Mouse (Mus musculus): ENCODE data around the gene Cxadr. TPM values are rescaled to one million over a fixed set of nuclear protein-coding genes. Genes with fewer than 3 reads are reported as not detected.
"Not testable (repeated sequence)": the region's sequence is repeated elsewhere in the genome, so short reads cannot be mapped to it uniquely, and the experiment has no call there.

The Cxadr gene
- polyA plus RNA-seq, 1 experiment from 2014 or later, result 37.2 TPM

GRCm38 (mm10) chr16:78346662-78347327, 45.5 kb downstream of the Cxadr start:
- Histone ChIP-seq H3K27me3 (ENCODE audit: insufficient read depth, low read length) (no peaks in the 10 kb centered on the region), H3K36me3 (ENCODE audit: insufficient read depth, low read length) (peaks cover 16% of the 10 kb centered on the region), H3K9me3 (ENCODE audit: low read length) (no peaks in the 10 kb centered on the region), H3K4me3 (ENCODE audit: low read length) (no peak overlapping the region), H3K9ac (replicated peaks; ENCODE audit: low read length) (no peak overlapping the region), H3K4me2 (replicated peaks; ENCODE audit: low read depth, low read length) (no peak overlapping the region), H3K27ac (ENCODE audit: low read length) (no peak overlapping the region), H3K4me1 (ENCODE audit: insufficient read depth, low read length) (0 out of 2 replicates have a peak, but pooled peaks cover 2% of the 10 kb centered on the region)
- 62% methylated on average over 2 of the region's 2 CpGs for WGBS
- ATAC-seq (ENCODE audit: low FRiP score, low TSS enrichment), result 0 out of 2 replicates have a peak, but pooled peaks have one; percentile 57

GRCm38 (mm10) chr16:78347328-78347926, 46.1 kb downstream of the Cxadr start:
- H3K36me3 ChIP-seq (ENCODE audit: insufficient read depth, low read length), result peaks cover 16% of the 10 kb centered on the region
- H3K9ac ChIP-seq (replicated peaks; ENCODE audit: low read length), result no peak overlapping the region
- no peak overlapping the region for H3K4me2 ChIP-seq (replicated peaks; ENCODE audit: low read depth, low read length)
- 0 out of 2 replicates have a peak, but pooled peaks cover 2% of the 10 kb centered on the region for H3K4me1 ChIP-seq (ENCODE audit: insufficient read depth, low read length)
- no peak overlapping the region for H3K27ac ChIP-seq (ENCODE audit: low read length)
- H3K4me3 ChIP-seq (ENCODE audit: low read length), result no peak overlapping the region
- WGBS, result 77% methylated on average over 13 of the region's 13 CpGs
- no peaks in the 10 kb centered on the region for H3K27me3 ChIP-seq (ENCODE audit: insufficient read depth, low read length)
- ATAC-seq (ENCODE audit: low FRiP score, low TSS enrichment), result peak; percentile 59; the same call in 1 of the 2 replicates
- no peaks in the 10 kb centered on the region for H3K9me3 ChIP-seq (ENCODE audit: low read length)

- no peak overlapping the region for H3K4me2 ChIP-seq (replicated peaks; ENCODE audit: low read depth, low read length)
Observed at GRCm38 (mm10) chr16:78357757-78358156, 56.5 kb downstream of the Cxadr start.

GRCm38 (mm10) chr16:78361466-78361865, 60.2 kb downstream of the Cxadr start:
- Histone ChIP-seq H3K4me3 (ENCODE audit: low read length) (no peak overlapping the region), H3K4me2 (replicated peaks; ENCODE audit: low read depth, low read length) (no peak overlapping the region), H3K4me1 (ENCODE audit: insufficient read depth, low read length) (no peaks in the 10 kb centered on the region), H3K9me3 (ENCODE audit: low read length) (no peaks in the 10 kb centered on the region), H3K36me3 (ENCODE audit: insufficient read depth, low read length) (peaks cover 42% of the 10 kb centered on the region), H3K27me3 (ENCODE audit: insufficient read depth, low read length) (no peaks in the 10 kb centered on the region), H3K27ac (ENCODE audit: low read length) (no peak overlapping the region), H3K9ac (replicated peaks; ENCODE audit: low read length) (no peak overlapping the region)
- no peak for ATAC-seq (ENCODE audit: low FRiP score, low TSS enrichment)
- WGBS, result 63% methylated on average over 4 of the region's 4 CpGs

More at GRCm38 (mm10) chr16:78357757-78358156, 56.5 kb downstream of the Cxadr start:
- H3K4me3 ChIP-seq (ENCODE audit: low read length), result no peak overlapping the region
- no peak overlapping the region for H3K9ac ChIP-seq (replicated peaks; ENCODE audit: low read length)
- H3K36me3 ChIP-seq (ENCODE audit: insufficient read depth, low read length), result peaks cover 26% of the 10 kb centered on the region
- ATAC-seq (ENCODE audit: low FRiP score, low TSS enrichment), result no peak
- H3K27me3 ChIP-seq (ENCODE audit: insufficient read depth, low read length), result no peaks in the 10 kb centered on the region
- H3K27ac ChIP-seq (ENCODE audit: low read length), result no peak overlapping the region
- WGBS, result 92% methylated on average over 3 of the region's 3 CpGs
- H3K4me1 ChIP-seq (ENCODE audit: insufficient read depth, low read length), result no peaks in the 10 kb centered on the region
- H3K9me3 ChIP-seq (ENCODE audit: low read length), result no peaks in the 10 kb centered on the region

- not testable (repeated sequence) for H3K9ac ChIP-seq (replicated peaks; ENCODE audit: low read length); H3K4me1 ChIP-seq (ENCODE audit: insufficient read depth, low read length); ATAC-seq (ENCODE audit: low FRiP score, low TSS enrichment); H3K4me3 ChIP-seq (ENCODE audit: low read length); H3K27ac ChIP-seq (ENCODE audit: low read length); H3K27me3 ChIP-seq (ENCODE audit: insufficient read depth, low read length); H3K9me3 ChIP-seq (ENCODE audit: low read length); H3K4me2 ChIP-seq (replicated peaks; ENCODE audit: low read depth, low read length)
- 96% methylated on average over 6 of the region's 9 CpGs for WGBS
- H3K36me3 ChIP-seq (ENCODE audit: insufficient read depth, low read length), result peaks cover 47% of the 10 kb centered on the region
Observed at GRCm38 (mm10) chr16:78364554-78364953, 63.3 kb downstream of the Cxadr start.

GRCm38 (mm10) chr16:78371491-78372046, 70.3 kb downstream of the Cxadr start:
- Histone ChIP-seq H3K9ac (replicated peaks; ENCODE audit: low read length) (no peak overlapping the region), H3K9me3 (ENCODE audit: low read length) (no peaks in the 10 kb centered on the region), H3K36me3 (ENCODE audit: insufficient read depth, low read length) (peaks cover 29% of the 10 kb centered on the region), H3K27me3 (ENCODE audit: insufficient read depth, low read length) (no peaks in the 10 kb centered on the region), H3K4me3 (ENCODE audit: low read length) (no peak overlapping the region), H3K27ac (ENCODE audit: low read length) (no peak overlapping the region), H3K4me1 (ENCODE audit: insufficient read depth, low read length) (peaks cover 11% of the 10 kb centered on the region), H3K4me2 (replicated peaks; ENCODE audit: low read depth, low read length) (no peak overlapping the region)
- ATAC-seq (ENCODE audit: low FRiP score, low TSS enrichment), result no peak
- WGBS, result 69% methylated on average over 7 of the region's 7 CpGs

- peaks cover 21% of the 10 kb centered on the region for H3K36me3 ChIP-seq (ENCODE audit: insufficient read depth, low read length)
- WGBS, result 85% methylated on average over 5 of the region's 5 CpGs
- H3K9me3 ChIP-seq (ENCODE audit: low read length), result no peaks in the 10 kb centered on the region
- H3K4me1 ChIP-seq (ENCODE audit: insufficient read depth, low read length), result peaks cover 16% of the 10 kb centered on the region
- no peak overlapping the region for H3K9ac ChIP-seq (replicated peaks; ENCODE audit: low read length)
- no peak overlapping the region for H3K27ac ChIP-seq (ENCODE audit: low read length)
- ATAC-seq (ENCODE audit: low FRiP score, low TSS enrichment), result no peak
- H3K27me3 ChIP-seq (ENCODE audit: insufficient read depth, low read length), result no peaks in the 10 kb centered on the region
- no peak overlapping the region for H3K4me3 ChIP-seq (ENCODE audit: low read length)
- H3K4me2 ChIP-seq (replicated peaks; ENCODE audit: low read depth, low read length), result no peak overlapping the region
Observed at GRCm38 (mm10) chr16:78372786-78373185, 71.5 kb downstream of the Cxadr start.

GRCm38 (mm10) chr16:78373743-78374142, 72.5 kb downstream of the Cxadr start:
- H3K27me3 ChIP-seq (ENCODE audit: insufficient read depth, low read length), result no peaks in the 10 kb centered on the region
- H3K9ac ChIP-seq (replicated peaks; ENCODE audit: low read length), result no peak overlapping the region
- no peaks in the 10 kb centered on the region for H3K9me3 ChIP-seq (ENCODE audit: low read length)
- H3K4me3 ChIP-seq (ENCODE audit: low read length), result no peak overlapping the region
- no peak overlapping the region for H3K4me2 ChIP-seq (replicated peaks; ENCODE audit: low read depth, low read length)
- no peak for ATAC-seq (ENCODE audit: low FRiP score, low TSS enrichment)
- peaks cover 14% of the 10 kb centered on the region for H3K36me3 ChIP-seq (ENCODE audit: insufficient read depth, low read length)
- 56% methylated on average over 8 of the region's 8 CpGs for WGBS
- no peak overlapping the region for H3K27ac ChIP-seq (ENCODE audit: low read length)
- peaks cover 16% of the 10 kb centered on the region for H3K4me1 ChIP-seq (ENCODE audit: insufficient read depth, low read length)

- Histone ChIP-seq H3K9ac (replicated peaks; ENCODE audit: low read length) (peak overlapping the region; percentile 56), H3K4me1 (ENCODE audit: insufficient read depth, low read length) (peaks cover 16% of the 10 kb centered on the region), H3K4me2 (replicated peaks; ENCODE audit: low read depth, low read length) (peak overlapping the region; percentile 79), H3K27me3 (ENCODE audit: insufficient read depth, low read length) (no peaks in the 10 kb centered on the region), H3K27ac (ENCODE audit: low read length) (no peak overlapping the region), H3K9me3 (ENCODE audit: low read length) (no peaks in the 10 kb centered on the region), H3K36me3 (ENCODE audit: insufficient read depth, low read length) (peaks cover 7% of the 10 kb centered on the region; the same call in 1 of the 2 replicates), H3K4me3 (ENCODE audit: low read length) (peak overlapping the region; percentile 87)
- WGBS, result 44% methylated on average over 10 of the region's 10 CpGs
- ATAC-seq (ENCODE audit: low FRiP score, low TSS enrichment), result no peak
Observed at GRCm38 (mm10) chr16:78375222-78375621, 73.9 kb downstream of the Cxadr start.
